Mouse (Mus musculus) E14TG2a.4 (cell line): ENCODE data around the gene Bcar3.

Experiments
- CTCF ChIP-seq: conservative IDR thresholded peaks from 2 replicates; pipeline ENCODE4 v1.5.1; 2014; ENCODE audit warnings: low read length
- NANOG ChIP-seq: IDR thresholded peaks from 2 replicates; pipeline ENCODE4 v1.6.1; 2014; ENCODE audit warnings: borderline replicate concordance, low read length, mixed read lengths

DNA sequence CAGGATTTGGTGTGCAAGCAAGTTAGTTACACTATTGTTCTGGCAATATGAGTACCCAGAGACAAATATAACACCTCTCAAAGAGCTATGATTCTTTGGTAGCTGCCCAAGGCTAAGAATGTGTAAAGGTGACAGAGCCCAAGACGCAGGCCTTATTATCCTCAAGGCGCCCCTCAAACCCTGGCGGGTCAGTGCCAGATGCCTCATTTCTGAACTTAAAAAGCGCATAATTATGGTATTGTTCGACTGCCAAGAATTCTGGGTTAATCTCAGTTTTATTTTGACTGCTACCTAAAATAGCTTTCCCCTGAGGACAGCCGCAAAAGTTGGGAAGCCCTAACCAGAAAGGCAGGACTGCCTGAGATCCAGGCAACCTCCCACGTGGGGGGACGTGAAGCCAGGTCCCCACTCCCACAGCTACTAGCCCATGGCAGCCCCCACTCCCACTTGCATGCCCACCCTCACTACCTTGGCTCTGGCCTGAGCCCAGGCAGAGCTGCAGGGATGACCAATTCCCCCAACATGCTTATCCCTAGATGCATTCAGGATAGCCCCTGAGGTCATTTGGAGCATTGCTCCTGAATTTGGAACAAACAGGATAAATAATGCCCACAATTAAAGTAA lies 83.0 kb downstream of the Bcar3 start:
- TF ChIP-seq CTCF (no peak), NANOG (no peak)
